Mouse (Mus musculus) retina, adult 2 months (tissue): ENCODE results near the gene Myog.

Experiments used
- DNase-seq: peaks from one replicate; pipeline ENCODE4 v3.0.0-alpha.2; 2012; ENCODE audit warnings: low read depth, low spot score

Gene Myog

GRCm38 (mm10) chr1:134283108-134283507 is 6.7 kb upstream of the Myog start:
- no peak for DNase-seq

- no peak for DNase-seq
Observed at GRCm38 (mm10) chr1:134285458-134286120, 4.2 kb upstream of the Myog start.

- DNase-seq, result no peak
Observed at GRCm38 (mm10) chr1:134288239-134288638, 1.6 kb upstream of the Myog start.

- no peak for DNase-seq
Observed at GRCm38 (mm10) chr1:134290300-134290699, 511 bp downstream of the Myog start.

- DNase-seq, result no peak
Observed at GRCm38 (mm10) chr1:134290909-134291308, 1.1 kb downstream of the Myog start.

GRCm38 (mm10) chr1:134291555-134291954 is 1.8 kb downstream of the Myog start:
- no peak for DNase-seq

- DNase-seq, result no peak
Observed at GRCm38 (mm10) chr1:134292073-134292472, 2.3 kb downstream of the Myog start.

GRCm38 (mm10) chr1:134292601-134293000 is 2.8 kb downstream of the Myog start:
- no peak for DNase-seq

GRCm38 (mm10) chr1:134293276-134293675 is 3.5 kb downstream of the Myog start:
- no peak for DNase-seq

GRCm38 (mm10) chr1:134293738-134294604 is 4.2 kb downstream of the Myog start:
- no peak for DNase-seq

- DNase-seq, result no peak
Observed at GRCm38 (mm10) chr1:134297265-134297664, 7.5 kb downstream of the Myog start.

GRCm38 (mm10) chr1:134298636-134299411 is 9.0 kb downstream of the Myog start:
- no peak for DNase-seq

- DNase-seq, result no peak
Observed at GRCm38 (mm10) chr1:134302568-134303238, 12.9 kb downstream of the Myog start.

- DNase-seq, result no peak
Observed at GRCm38 (mm10) chr1:134304940-134305339, 15.2 kb downstream of the Myog start.

- no peak for DNase-seq
Observed at GRCm38 (mm10) chr1:134307409-134307808, 17.6 kb downstream of the Myog start.

- no peak for DNase-seq
Observed at GRCm38 (mm10) chr1:134310291-134310690, 20.5 kb downstream of the Myog start.

- DNase-seq, result no peak
Observed at GRCm38 (mm10) chr1:134310729-134311128, 20.9 kb downstream of the Myog start.

- no peak for DNase-seq
Observed at GRCm38 (mm10) chr1:134311760-134312159, 22.0 kb downstream of the Myog start.

GRCm38 (mm10) chr1:134315181-134315580 is 25.4 kb downstream of the Myog start:
- no peak for DNase-seq

GRCm38 (mm10) chr1:134316361-134316760 is 26.6 kb downstream of the Myog start:
- no peak for DNase-seq

GRCm38 (mm10) chr1:134318261-134318660 is 28.5 kb downstream of the Myog start:
- DNase-seq, result no peak
